Mouse (Mus musculus) bone marrow, adult 2 months (tissue): ENCODE measurements around the gene Hjurp.

Experiments
- CTCF ChIP-seq: fragments of 200-500 bp; IDR thresholded peaks from 2 replicates; pipeline ENCODE4 v1.5.1; 2011; ENCODE audit warnings: low read length, control low read depth; ENCODE audit not compliant: control insufficient read depth, insufficient read depth
- POLR2A ChIP-seq: fragments of 200-500 bp; IDR thresholded peaks from 2 replicates; pipeline ENCODE4 v1.6.1; 2011; ENCODE audit warnings: low read depth, mild to moderate bottlenecking, control low read depth, low read length, borderline replicate concordance; ENCODE audit not compliant: control insufficient read depth

DNA sequence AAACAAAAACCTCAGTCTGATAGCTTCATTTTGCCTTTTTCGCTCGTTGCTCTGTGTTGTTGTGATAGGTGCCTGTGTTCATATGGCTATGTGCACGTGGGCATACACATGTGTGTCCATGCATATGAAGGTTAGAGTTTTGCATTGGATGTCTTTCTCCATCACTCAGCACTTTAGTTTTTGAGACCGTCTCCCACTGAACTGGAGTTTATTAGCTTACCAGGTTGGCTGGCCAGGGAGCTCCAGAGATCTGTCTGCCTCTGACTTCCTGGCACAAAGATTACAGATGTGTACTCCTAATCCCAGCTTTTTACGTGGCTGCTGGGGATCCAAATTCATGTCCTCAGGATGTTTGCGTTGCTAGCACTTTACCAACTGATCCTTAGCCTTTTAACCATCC lies 26.3 kb upstream of the Hjurp start:
- no peak for TF ChIP-seq CTCF
- no peak for TF ChIP-seq POLR2A
